Mouse (Mus musculus): Measurements from ENCODE around the gene Polm.

The Polm gene

DNA sequence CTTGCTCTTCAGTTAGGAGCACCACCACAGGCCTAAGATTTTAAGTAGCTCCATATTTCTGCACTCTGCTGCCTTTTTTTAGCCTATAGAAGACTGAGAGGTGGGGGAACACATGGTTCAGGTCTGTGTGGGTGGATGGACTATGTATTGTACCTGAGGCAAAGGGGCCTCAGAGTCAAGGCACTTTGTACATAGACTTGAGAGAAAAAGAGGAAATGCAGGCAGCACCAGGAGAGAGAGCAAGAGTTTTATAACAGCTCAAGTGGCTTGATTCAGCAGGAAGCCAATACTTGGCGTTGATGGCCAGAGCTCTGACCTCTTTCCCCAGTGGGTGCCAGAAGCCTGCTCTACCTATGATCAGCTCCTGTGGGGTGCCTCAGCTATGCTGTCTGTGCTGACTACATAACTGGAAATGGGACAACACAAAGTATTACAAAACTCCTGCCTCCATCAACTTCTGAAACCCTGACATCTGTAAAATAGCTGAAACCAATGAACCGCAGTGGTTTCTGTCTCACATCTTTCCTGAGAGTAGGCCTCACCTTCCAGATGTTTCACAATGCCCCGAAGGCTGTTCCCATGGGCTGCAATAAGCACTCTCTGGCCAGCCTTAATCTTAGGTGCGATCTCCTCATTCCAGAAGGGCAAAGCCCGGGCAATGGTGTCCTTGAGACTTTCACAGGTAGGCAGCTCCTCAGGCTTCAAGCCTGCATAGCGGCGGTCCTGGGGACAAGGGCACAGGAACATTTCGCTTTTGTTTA is 35.2 kb downstream of the Polm start:
- DNase-seq, result no peak

DNA sequence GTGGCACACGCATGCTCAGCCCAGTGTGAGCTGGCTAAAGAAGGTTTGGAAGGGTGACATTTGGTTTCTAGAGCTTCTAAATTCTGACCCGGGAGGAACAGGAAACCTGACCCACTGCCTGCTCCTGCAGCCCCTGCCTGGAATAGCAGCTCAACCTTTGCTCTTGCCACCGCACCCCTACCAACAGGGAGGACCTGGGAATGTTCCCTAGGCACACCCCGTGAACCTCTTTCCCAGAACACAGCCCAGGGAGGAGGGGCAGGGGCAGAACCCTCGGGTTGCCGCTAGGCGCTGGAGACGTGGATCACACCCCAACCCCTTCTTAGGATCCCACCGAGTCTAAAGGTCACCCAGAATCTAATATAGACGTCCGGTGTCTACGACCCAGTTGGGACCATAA is 35.8 kb downstream of the Polm start:
- DNase-seq, result no peak

DNA sequence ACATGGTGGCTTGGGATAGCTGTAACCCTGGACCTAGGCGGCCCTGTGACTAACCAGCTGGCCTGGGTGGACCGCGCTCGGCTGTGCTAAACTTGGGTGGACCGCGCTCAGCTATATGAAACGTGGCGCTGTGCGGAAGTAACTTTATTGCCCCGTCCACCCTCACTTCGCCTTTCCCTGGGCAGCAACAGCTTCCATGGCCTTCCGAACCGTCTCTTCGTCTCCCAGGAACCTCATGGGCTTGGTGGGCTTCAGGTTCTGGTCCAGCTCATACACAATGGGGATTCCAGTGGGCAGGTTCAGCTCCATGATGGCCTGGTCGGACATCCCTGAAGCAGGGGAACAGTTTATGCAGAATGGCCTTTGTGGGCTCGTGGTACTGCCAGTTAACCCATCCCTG is 36.3 kb downstream of the Polm start:
- no peak for DNase-seq

DNA sequence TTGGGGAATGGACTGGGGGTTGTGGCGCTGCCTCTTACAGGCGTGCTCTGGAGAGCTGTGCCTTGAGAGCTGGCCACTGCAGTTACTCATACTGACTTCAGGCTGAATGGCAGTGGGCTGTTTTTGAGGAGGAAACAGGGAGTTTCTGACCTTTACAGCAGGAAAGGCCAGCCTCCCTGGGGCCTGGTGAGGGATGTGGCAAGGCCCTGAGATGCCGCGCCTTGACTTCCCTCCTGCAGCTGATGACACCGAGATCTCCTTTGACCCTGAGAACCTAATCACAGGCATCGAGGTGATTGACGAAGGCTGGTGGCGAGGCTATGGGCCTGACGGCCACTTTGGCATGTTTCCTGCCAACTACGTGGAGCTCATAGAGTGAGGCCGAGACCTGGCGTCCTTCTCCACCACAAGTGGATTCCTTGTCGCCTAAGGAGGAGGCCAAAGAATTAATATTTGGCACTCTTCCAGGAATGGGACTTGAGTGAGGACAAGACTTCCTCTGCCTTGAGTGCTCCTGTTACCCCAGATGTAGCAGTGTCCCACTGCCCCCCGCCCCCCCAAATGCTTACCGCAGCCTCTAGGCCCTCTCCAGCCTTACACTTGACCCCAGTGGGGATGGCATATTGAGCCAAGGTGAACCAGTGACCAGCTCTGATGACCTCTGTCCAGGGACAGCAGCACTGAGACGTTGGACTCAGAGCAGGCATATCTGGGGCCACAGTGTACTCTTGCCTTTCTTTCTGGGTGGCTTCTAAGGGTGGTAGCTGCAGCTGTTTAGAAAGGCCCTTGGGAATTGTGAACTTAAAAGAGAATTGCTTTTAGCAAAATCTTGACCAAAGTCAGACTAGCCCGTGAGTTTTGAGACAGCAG is 38.0 kb downstream of the Polm start:
- DNase-seq, result no peak

DNA sequence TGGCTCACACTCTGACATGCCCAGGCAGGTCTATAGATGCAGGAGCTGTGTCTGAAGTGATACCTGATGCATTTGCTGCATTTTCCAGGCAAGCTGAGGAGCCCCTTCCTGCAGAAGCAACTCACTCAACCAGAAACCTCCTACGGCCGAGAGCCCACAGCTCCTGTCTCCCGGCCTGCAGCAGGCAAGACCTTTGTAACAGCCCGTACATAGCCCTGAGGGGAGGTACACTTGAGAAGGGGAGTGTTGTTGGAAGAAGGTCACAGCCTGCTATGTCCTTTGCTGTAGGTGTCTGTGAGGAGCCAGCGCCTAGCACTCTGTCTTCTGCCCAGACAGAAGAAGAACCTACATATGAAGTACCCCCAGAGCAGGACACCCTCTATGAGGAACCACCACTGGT is 39.9 kb downstream of the Polm start:
- no peak for DNase-seq

DNA sequence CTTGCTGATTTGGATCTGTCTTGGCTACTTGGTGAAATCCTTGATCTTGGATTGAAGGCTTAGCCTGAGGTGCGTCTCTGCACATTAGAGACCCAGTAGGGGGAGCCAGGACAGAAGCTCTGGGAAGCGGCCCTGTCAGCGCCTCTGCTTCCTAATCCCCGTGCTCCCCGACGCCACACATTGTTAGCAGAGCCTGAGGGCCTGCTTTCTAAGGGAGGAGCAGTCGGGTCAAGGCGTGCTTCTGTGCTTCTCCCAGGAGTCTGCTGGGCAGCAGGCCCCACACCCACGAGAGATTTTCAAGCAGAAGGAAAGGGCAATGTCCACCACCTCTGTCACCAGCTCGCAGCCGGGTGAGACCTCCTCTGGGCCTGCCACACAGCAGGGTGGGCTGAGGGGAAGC is 40.4 kb downstream of the Polm start:
- no peak for DNase-seq

DNA sequence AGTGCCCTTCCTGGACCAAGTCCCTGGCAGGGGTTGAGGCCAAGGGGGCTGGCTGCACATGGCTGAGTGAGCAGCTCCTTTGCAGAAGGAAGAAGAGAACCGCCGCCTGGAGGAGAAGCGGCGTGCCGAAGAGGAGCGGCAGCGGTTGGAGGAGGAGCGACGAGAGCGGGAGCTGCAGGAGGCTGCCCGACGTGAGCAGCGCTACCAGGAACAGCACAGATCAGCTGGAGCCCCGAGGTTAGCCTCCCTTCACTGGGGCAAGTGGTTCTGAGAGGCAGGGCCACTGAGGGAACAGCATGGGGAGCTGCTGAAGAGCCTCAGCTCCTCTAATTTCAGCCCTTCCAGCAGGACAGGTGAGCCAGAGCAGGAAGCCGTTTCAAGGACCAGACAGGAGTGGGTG is 40.9 kb downstream of the Polm start:
- DNase-seq, result no peak

DNA sequence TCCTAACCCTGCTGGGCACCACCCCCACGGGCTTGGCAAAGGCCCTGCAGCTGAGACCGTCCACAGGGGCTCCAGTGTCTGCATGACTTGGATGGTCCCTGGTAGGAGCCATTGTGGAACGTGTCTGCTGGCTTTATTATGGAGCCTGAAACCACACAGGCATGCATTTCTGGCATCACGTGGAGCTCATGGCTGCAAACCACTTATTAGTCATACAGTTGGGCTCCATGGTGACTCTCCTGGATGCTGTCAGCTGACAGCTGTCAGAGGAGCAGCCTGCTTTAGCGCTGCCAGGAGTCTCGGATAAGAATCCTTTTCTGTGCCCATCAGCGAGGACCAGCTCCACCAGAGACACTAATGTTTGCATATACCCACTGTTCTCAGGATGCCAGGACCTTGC is 42.1 kb downstream of the Polm start:
- no peak for DNase-seq

DNA sequence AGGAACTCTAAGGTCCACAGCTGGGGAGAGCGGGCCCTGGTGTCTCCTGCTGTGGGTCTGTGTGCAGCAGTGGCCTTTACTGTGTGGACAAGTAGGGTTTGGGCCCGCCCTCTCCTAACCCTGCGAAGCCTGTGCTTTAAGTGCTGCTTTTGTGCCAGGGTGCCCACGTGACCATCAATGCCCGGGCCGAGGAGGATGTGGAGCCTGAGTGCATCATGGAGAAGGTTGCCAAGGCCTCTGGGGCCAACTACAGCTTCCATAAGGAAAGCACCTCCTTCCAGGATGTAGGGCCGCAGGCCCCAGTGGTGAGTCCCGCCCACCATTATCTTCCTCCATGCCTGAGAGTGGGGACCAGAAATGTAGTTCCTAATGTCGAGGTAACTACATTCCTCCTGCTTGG is 42.5 kb downstream of the Polm start:
- DNase-seq, result no peak

DNA sequence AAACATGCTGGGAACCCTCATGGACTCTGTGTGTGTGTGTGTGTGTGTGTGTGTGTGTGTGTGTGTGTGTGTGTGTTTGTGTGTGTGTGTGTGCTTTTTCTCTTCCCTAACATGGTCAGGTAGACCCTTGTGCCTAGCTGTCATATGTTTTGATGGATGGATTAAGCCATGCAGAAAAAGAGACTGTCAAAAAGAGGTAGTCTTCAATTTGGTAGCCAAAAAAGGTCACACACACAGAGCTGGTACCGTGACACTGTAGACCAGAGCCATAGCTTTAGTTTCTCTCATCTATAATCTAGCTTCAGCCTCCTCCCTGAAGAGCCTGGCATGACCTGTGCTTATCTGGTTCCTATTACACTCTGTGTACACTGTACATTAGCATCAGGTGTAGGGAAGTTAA is 47.4 kb downstream of the Polm start:
- DNase-seq, result no peak

DNA sequence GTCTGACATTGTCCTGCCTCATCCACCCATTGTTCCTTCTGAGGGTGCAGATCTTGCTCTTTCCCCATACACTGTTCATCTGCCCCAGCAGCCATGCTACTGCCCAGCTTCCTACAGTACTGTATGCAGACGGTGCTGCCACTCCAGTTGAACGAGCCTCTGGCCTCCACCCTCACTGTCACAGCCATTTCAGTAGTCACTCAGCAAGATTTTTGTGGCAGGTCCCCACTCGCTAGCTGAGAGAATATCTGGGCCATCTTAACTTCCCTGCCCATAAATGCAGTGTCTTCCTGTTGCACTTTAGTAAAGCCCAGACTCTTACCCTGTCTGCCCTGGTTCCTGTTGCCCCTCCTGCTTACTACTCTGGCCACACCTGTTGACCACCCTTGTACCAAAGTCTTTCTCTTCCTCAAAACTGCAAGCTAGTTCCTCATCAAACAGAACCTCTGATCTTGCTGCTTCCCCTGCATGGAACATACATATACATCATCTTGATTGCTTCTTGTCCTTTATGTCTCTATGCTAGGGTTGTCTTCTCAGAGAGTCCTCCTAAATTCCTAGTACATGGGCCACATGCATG is 48.0 kb downstream of the Polm start:
- no peak for DNase-seq

DNA sequence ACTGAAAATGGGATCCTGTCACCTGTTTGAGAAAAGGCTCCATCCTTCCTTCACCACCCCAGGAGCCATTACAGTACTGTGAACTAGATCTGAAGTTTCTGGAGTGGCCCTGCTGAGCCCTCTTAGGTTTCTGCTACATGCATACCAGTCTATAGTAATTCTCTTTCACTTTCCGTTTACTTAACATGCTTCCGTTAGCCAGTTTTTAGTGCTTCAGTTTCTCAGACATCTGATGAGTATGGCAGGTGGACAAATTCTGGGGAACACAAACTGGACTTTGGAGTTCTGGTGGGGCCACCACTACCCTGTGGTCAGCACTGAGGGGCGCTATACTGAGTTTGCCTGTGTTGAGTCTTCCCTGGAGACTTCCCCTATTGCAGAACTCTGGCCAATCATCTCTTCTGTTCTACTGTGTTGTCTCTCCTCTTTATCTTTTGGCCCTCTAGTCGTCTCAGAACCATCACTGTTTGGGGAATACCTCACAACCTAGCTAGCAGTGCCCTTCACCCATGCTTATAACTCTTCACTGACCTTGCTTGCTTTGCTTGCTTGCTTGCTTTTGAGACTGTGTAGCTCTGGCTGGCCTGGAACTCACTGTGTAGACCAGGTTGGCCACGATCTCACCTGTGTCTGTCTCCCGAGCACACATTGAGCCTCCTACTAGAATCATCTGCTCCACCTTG is 48.6 kb downstream of the Polm start:
- DNase-seq, result no peak

DNA sequence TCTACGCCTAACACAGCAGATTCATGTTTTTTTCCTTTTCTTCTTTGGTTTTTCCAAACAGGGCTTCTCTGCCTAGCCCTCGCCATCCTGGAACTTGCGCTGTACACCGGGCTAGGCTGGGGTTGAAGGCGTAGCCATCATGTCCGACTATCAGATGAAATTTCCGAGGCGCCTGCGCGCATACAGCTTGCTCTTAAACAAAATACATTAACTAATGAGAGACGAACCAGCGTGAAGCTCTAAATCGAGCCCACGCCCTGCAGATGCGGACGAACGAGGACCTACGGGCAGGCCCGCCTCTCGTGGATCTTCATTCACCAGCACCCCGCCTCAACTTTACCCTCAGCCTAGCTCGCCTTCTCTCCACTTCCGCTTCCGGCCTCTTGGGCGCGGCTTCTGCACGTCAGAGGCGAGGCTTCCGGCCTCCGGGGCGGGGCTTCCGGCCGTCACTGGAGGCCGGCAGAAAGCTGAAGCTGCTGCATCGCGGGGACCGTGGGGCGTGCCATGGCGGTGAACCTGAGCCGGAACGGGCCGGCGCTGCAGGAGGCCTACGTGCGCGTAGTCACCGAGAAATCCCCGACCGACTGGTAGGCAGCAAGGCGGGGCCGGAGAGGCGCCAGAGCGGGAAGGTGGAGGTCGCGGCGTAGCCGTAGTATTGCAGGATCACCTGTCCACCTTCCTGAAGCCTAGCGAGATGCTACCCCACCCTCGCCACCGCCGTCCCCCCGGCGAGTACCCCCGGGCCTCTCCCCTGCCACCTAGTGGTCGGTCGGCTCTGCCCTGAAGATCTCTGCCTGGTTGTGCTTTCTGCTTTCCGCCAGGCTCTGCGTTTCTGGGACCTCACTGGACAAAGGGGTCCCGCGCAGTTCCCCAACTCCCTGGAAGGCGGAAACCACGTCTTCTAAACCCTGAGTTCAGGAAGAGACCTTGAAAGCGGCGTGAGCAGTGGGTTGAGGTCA is 49.5 kb downstream of the Polm start, which contains the start of gene Dbnl:
Dbnl (plus strand) TSS at position 433 of the 959 bp plus-strand sequence.
- DNase-seq, result peak; percentile 97

DNA sequence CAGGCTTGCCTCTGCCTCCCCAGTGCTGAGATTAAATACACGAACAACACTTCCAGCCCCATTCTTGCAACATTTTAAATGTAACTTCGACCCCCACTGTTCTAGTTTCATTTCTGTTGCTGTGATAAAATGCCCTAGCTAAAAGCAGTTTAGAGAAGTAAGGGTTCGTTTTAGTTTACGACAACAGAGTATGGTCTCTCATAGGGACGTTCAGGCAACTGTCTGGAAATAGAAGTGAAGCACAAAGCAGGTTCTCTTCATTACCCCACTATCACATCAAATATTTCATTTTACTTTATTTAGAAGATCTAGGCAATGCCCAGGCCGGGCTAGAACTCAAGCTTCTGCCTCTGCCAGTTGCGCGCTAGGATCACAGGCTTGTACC is 50.2 kb downstream of the Polm start:
- no peak for DNase-seq

DNA sequence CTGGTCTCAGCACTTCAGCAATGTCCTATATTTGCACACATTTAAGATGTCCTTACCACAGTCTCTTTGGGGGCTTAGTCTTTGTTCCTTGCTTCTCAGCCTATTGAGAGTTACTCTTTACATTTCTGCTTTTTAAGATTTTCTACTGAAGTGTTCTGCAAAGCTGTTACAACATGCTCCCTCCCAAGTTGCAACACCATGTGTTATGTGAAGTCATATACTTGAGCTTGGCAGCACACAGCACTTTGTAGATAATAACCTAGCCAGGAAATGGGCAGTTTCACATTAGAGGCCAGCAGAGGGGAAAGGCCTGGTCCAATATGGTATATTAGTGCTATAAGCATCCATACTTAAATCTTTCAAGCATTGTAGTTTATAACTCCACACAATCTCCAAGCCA is 52.1 kb downstream of the Polm start:
- no peak for DNase-seq

DNA sequence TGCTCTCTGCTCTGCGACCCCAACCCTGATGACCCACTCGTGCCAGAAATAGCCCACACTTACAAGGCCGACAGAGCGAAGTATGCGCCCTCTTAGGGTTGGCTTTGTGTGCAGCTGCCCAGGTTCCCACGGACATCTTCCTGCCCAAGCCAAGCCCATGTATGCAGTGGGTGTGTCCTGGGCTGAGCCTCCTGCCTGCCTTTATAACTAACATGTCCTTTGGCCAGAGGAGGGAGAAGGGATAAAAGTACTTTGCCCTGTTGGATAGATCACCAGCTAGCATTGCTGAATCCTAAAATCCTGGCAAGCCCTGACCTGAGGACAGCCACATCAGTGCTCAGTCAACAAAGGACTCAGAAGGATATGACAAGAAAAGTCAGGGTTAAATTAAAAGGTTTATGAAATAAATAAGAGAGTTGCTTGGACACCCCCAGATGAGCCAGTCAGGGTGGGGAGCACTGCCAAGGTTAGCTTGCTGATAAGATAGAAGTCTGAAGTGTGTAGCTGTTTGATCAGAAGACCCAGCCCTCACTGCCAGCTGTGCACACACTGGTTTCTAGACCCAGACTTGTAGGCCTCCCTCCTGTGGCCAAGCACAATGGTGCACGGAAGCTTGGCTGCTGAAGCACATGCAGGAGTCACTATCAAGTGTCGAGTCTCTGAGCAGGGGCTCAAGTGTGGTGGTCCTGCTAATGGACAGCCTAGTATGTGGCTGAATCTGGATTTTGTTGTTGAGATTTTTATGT is 55.4 kb downstream of the Polm start:
- DNase-seq, result peak; percentile 64

DNA sequence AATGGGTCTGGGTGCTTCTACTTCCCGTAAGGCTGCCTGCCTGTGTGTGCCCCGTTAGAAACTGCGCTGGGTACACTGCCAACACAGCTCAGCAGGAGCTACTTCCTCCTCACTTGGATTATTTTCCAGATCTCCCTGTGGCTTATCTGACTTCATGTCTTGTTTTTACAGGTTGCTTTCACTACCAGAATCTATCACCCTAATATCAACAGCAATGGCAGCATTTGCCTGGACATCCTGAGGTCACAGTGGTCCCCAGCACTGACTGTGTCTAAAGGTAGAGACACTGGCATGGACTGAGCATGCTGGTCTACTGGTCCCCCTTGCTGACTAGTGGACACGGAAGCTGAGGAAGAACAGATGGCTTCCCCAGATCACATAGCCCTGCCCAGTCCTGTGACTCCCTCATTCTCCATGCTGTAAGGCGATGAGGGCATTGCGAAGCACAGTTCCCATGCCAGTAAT is 57.7 kb downstream of the Polm start:
- DNase-seq, result no peak

DNA sequence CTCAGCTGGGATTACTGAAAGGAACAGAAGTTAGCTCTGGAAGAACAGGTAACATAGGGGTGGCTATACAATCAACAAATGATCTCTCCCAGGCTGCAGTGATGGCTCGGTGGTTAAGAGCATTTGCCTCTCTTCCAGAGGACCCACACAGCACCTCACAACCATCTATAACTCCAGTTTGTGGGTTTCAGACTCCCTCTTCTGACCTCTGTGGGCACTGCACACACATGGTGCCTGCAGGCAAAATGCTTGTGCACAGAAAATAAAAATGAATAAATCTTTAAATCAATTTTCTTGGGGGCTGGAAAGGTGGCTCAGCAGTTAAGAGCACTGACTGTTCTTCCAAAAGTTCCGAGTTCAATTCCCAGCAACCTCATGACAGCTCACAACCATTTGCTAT is 59.3 kb downstream of the Polm start:
- no peak for DNase-seq

Measured in liver (tissue).